Mouse (Mus musculus) stomach, embryonic 14.5 days (tissue): ENCODE data around the gene Serpinb9b. TPM values are rescaled to one million over a fixed set of nuclear protein-coding genes. Genes with fewer than 3 reads are reported as not detected.

Source experiments
- ATAC-seq: fragments of 200-750 bp; cut with Nextera tagmentation; 2 replicates; pipeline ENCODE4 v1.8.0; 2017; ENCODE audit warnings: low read depth, moderate TSS enrichment; ENCODE audit not compliant: insufficient number of reproducible peaks, insufficient read depth, low FRiP score
- H3K27ac ChIP-seq: fragments of 300-500 bp; sonication (generic); 2 replicates; pipeline ENCODE4 v1.5.1; 2014; ENCODE audit warnings: mild to moderate bottlenecking, low read length, moderate library complexity, mixed read lengths
- H3K27me3 ChIP-seq: fragments of 300-500 bp; sonication (generic); 2 replicates; pipeline ENCODE4 v1.6.1; 2014; ENCODE audit warnings: low read length, control low read depth, mixed read lengths; ENCODE audit not compliant: control insufficient read depth, insufficient read depth
- H3K36me3 ChIP-seq: fragments of 300-500 bp; sonication (generic); 2 replicates; pipeline ENCODE4 v1.6.1; 2014; ENCODE audit warnings: mild to moderate bottlenecking, control low read depth, low read length, moderate library complexity, mixed read lengths; ENCODE audit not compliant: control insufficient read depth, insufficient read depth
- H3K4me1 ChIP-seq: fragments of 300-500 bp; sonication (generic); 2 replicates; pipeline ENCODE4 v1.6.1; 2014; ENCODE audit warnings: low read length, control low read depth, mixed read lengths; ENCODE audit not compliant: control insufficient read depth, insufficient read depth
- H3K4me2 ChIP-seq: fragments of 300-500 bp; sonication (generic); replicated peaks from 2 replicates; pipeline ENCODE4 v1.6.1; 2014; ENCODE audit warnings: low read depth, low read length, control low read depth
- H3K4me3 ChIP-seq: fragments of 300-500 bp; sonication (generic); 2 replicates; pipeline ENCODE4 v1.5.1; 2014; ENCODE audit warnings: low read depth, low read length, control low read depth
- H3K9ac ChIP-seq: fragments of 300-500 bp; sonication (generic); replicated peaks from 2 replicates; pipeline ENCODE4 v1.6.1; 2014; ENCODE audit warnings: low read depth, mild to moderate bottlenecking, control low read depth, low read length, moderate library complexity, mixed read lengths
- H3K9me3 ChIP-seq: fragments of 300-500 bp; sonication (generic); 2 replicates; pipeline ENCODE4 v1.6.1; 2016; ENCODE audit warnings: low read depth, low read length, control low read depth; ENCODE audit not compliant: control insufficient read depth
- WGBS: fragments of 180-500 bp; shearing (Covaris S2); extraction: QIAGEN DNeasy Blood & Tissue Kit; methylation state at CpG from one replicate; pipeline ENCODE4 v1.1.7; 2014; 5-methylcytosine and 5-hydroxymethylcytosine counted together
- polyA plus RNA-seq: library from polyadenylated mRNA; unstranded; fragments of >200 nt; fragmentation: Nextera tagmentation; extraction: Ambion mirVana; gene quantifications from 2 replicates; pipeline ENCODE4 v1.2.1, GENCODE M21; 2014

Serpinb9b gene
- polyA plus RNA-seq, 1 experiment from 2014 or later = not detected

GRCm38 (mm10) chr13:33079391-33079790 is 52.2 kb downstream of the Serpinb9b start:
- Histone ChIP-seq H3K36me3 (no peaks in the 10 kb centered on the region), H3K9ac (no peak overlapping the region), H3K9me3 (no peaks in the 10 kb centered on the region), H3K4me1 (no peaks in the 10 kb centered on the region), H3K27me3 (no peaks in the 10 kb centered on the region), H3K4me2 (no peak overlapping the region), H3K4me3 (no peak overlapping the region), H3K27ac (no peak overlapping the region)
- WGBS = 24% methylated on average over 6 of the region's 6 CpGs
- peak; percentile 31; the same call in 1 of the 2 replicates for ATAC-seq

- no peak for ATAC-seq
- H3K27me3 ChIP-seq = no peaks in the 10 kb centered on the region
- peaks cover 7% of the 10 kb centered on the region for H3K4me1 ChIP-seq
- no peak overlapping the region for H3K4me2 ChIP-seq
- no peaks in the 10 kb centered on the region for H3K9me3 ChIP-seq
- H3K9ac ChIP-seq = no peak overlapping the region
- no peak overlapping the region for H3K27ac ChIP-seq
- 30% methylated on average over 3 of the region's 3 CpGs for WGBS
- H3K4me3 ChIP-seq = no peak overlapping the region
- no peaks in the 10 kb centered on the region for H3K36me3 ChIP-seq
Measured at GRCm38 (mm10) chr13:33080356-33080755, 53.1 kb downstream of the Serpinb9b start.

GRCm38 (mm10) chr13:33083834-33084233 is 56.6 kb downstream of the Serpinb9b start:
- no peaks in the 10 kb centered on the region for H3K36me3 ChIP-seq
- H3K4me3 ChIP-seq = no peak overlapping the region
- peaks cover 10% of the 10 kb centered on the region for H3K4me1 ChIP-seq
- no peak overlapping the region for H3K9ac ChIP-seq
- no peaks in the 10 kb centered on the region for H3K27me3 ChIP-seq
- no peak overlapping the region for H3K27ac ChIP-seq
- ATAC-seq = no peak
- 54% methylated on average over 2 of the region's 2 CpGs for WGBS
- no peaks in the 10 kb centered on the region for H3K9me3 ChIP-seq
- no peak overlapping the region for H3K4me2 ChIP-seq

- Histone ChIP-seq H3K9ac (no peak overlapping the region), H3K36me3 (no peaks in the 10 kb centered on the region), H3K4me2 (no peak overlapping the region), H3K4me1 (peaks cover 10% of the 10 kb centered on the region), H3K27me3 (no peaks in the 10 kb centered on the region), H3K9me3 (no peaks in the 10 kb centered on the region), H3K27ac (peak overlapping the region; percentile 72; the same call in 1 of the 2 replicates), H3K4me3 (no peak overlapping the region)
- 38% methylated on average over 5 of the region's 5 CpGs for WGBS
- ATAC-seq = peak; percentile 28; the same call in 1 of the 2 replicates
Measured at GRCm38 (mm10) chr13:33084975-33085694, 57.9 kb downstream of the Serpinb9b start.

GRCm38 (mm10) chr13:33085695-33086432 is 58.6 kb downstream of the Serpinb9b start:
- Histone ChIP-seq H3K9me3 (no peaks in the 10 kb centered on the region), H3K27ac (peak overlapping the region; percentile 72; the same call in 1 of the 2 replicates), H3K4me3 (no peak overlapping the region), H3K27me3 (no peaks in the 10 kb centered on the region), H3K9ac (no peak overlapping the region), H3K36me3 (no peaks in the 10 kb centered on the region), H3K4me2 (no peak overlapping the region), H3K4me1 (peaks cover 10% of the 10 kb centered on the region)
- peak; percentile 47; the same call in 1 of the 2 replicates for ATAC-seq

GRCm38 (mm10) chr13:33089566-33089965 is 62.4 kb downstream of the Serpinb9b start:
- H3K4me3 ChIP-seq = no peak overlapping the region
- no peaks in the 10 kb centered on the region for H3K27me3 ChIP-seq
- H3K27ac ChIP-seq = no peak overlapping the region
- H3K9me3 ChIP-seq = no peaks in the 10 kb centered on the region
- no peak overlapping the region for H3K4me2 ChIP-seq
- ATAC-seq = no peak
- H3K36me3 ChIP-seq = no peaks in the 10 kb centered on the region
- peaks cover 10% of the 10 kb centered on the region for H3K4me1 ChIP-seq
- no peak overlapping the region for H3K9ac ChIP-seq
- 39% methylated on average over 3 of the region's 3 CpGs for WGBS

GRCm38 (mm10) chr13:33090546-33090945 is 63.3 kb downstream of the Serpinb9b start:
- H3K27ac ChIP-seq = no peak overlapping the region
- no peak overlapping the region for H3K4me3 ChIP-seq
- H3K9me3 ChIP-seq = no peaks in the 10 kb centered on the region
- no peak overlapping the region for H3K9ac ChIP-seq
- peaks cover under 1% of the 10 kb centered on the region; the same call in 1 of the 2 replicates for H3K4me1 ChIP-seq
- no peaks in the 10 kb centered on the region for H3K36me3 ChIP-seq
- ATAC-seq = no peak
- H3K27me3 ChIP-seq = no peaks in the 10 kb centered on the region
- H3K4me2 ChIP-seq = no peak overlapping the region
- WGBS = 76% methylated on average over 1 of the region's 1 CpGs

- Histone ChIP-seq H3K4me2 (no peak overlapping the region), H3K4me3 (no peak overlapping the region), H3K27me3 (no peaks in the 10 kb centered on the region), H3K36me3 (no peaks in the 10 kb centered on the region), H3K9ac (no peak overlapping the region), H3K27ac (no peak overlapping the region), H3K9me3 (no peaks in the 10 kb centered on the region), H3K4me1 (no peaks in the 10 kb centered on the region)
- WGBS = 92% methylated on average over 1 of the region's 1 CpGs
- ATAC-seq = no peak
Measured at GRCm38 (mm10) chr13:33091306-33091705, 64.1 kb downstream of the Serpinb9b start.
